Mouse (Mus musculus): ENCODE results near the gene Slc22a3.

Gene Slc22a3

DNA sequence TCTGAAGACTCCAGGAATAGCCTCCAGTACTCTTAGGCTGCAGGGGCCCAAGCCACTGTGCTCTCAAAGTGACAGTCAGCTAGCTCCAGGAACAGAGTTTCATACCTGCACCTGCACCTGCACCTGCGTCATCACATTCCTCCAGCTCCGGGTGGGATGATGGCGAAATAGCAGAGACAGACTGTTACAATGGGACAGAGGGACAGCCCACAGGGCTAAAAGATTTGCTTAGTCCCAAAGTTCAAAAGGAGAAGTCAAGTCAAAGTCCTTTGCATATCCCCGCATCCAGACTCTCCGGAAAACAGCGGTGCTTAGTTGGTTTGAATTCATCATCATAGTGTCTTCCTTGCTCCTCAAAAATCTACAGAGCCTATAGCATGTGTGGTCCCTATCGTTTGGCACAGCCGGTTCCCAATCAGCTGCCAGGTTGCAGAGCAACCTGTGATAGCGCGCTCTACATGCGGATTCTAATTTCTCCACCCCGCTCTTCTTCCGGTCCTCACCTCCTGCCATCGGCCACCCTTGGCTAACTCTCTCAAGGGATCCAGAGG, at the start of gene Slc22a3:
Gene Slc22a3, minus strand, starts transcription at position 51 of the 551 bp plus-strand sequence.
- DNase-seq (ENCODE audit: extremely low spot score), result no peak

DNA sequence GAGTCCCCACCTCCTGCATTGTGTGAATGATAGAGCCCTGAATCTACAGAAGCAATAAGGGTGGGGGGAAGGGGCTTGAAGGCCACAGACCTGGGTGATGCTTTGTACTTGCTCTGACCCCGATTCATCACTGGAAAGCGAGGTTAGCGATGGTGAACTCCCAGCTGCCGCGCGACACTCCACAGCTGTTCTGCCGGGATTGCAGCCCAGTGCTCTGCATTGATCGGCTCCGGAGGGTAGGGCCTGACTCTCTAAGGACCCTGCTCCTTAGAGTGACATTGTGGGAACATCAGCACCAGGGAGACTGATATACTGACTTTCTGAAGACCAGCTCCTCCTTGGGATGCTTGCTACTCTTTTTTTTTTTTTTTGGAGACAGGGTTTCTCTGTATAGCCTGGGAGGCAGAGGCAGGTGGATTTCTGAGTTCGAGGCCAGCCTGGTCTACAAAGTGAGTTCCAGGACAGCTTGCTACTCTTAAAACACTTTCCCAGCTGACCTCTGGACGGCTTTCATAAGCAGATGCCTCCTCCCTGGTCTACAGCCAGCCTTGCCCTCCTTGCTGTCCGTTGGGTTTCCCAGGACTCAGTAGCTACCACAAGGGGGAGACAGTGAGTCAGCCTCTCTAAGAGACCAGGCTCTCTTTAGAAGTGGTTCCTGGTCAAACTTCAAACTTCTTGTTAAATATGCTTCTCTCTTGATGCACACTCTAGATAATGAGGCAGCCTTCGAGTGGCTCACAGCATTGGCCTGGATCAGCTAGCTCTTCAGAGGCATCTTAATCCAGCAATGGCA, 27.0 kb upstream of the Slc22a3 start:
- peak; percentile 67 for DNase-seq (ENCODE audit: extremely low spot score)

DNA sequence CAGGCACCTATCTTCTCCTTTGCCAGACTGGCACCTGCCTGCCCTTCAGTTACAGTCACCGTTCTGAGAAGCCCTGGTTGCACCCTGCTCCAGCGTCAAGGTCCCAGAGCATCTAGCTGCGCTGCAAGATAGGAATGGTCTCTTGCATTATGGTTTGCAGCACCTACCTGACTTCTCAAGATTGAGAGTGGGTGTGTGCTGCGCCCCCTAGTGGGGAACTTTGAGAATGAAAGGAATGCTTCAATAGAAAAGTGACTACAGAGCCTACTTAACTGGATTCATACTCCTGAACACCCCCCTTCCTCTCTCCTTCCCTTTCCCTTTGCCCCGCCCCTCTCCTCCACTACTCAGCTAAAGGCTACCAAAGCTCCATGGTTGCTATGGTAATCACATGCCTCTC, 24.6 kb upstream of the Slc22a3 start:
- DNase-seq (ENCODE audit: extremely low spot score), result peak; percentile 63

DNA sequence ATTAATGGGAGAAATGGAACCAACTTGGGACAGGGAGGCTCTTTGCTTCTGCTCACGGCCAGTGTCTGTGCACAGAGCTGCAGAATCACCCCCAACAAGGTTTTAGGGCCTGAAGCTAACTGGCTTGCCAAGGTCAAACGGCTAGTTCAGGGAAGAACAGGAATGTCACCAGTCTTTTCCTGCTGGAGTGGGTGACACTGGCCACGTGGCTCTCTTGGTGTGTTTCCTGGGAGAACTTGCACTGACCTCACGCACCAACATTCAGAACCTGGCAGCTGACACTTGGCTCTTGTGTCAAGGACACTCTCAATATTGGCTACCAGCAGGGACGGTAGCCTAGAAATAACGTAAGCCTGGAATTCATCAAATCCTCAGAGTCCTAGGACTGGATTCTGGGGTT, 22.6 kb upstream of the Slc22a3 start:
- no peak for DNase-seq (ENCODE audit: extremely low spot score)

DNA sequence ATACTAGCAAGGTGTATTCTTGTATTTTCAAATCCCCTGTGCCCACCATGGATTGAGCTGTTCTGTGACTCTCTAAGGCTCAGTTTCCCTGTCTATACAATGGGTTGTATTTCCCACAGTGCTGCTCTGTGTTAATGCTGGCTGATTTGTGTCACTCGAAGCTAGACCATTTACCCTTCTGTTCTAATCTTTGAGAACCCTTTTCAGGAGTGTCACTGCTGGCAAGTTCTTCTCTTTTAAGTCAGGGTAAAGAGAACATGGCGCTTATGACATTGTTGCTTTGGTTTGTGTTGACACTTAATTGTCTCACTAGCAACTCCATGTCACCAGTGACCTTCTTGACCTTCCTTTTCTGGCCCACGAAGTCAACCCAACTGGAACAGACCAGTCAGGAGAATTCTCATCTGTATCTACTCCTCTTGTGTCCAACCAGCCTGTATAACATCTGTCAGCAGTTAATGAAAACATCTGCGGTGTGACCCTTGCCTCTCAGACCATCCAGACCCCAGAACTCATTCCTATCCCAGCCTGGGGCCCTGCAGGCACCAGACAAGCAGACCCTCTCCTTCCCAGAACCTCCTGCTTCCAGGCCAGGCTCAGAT, 22.0 kb upstream of the Slc22a3 start:
- DNase-seq (ENCODE audit: extremely low spot score), result peak; percentile 41

DNA sequence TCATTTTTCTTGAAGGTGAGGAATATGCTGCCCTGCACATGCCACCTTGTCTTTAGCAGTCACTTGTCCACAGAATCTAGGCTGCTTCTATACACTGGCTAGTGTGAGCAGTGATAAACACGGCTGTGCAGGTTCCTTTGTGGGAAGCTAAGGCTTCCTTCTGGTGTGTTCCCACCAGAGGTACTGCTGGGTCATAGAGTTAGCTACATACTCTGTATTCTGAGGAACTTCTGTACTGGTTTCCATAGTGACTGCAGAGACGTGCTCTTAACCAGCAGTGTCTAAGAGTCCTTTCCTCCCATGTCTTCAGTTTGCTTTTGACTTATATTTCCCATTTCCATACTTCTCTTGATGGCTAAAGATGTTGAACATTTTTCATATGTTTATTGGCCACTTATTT, 11.6 kb upstream of the Slc22a3 start:
- no peak for DNase-seq (ENCODE audit: extremely low spot score)

DNA sequence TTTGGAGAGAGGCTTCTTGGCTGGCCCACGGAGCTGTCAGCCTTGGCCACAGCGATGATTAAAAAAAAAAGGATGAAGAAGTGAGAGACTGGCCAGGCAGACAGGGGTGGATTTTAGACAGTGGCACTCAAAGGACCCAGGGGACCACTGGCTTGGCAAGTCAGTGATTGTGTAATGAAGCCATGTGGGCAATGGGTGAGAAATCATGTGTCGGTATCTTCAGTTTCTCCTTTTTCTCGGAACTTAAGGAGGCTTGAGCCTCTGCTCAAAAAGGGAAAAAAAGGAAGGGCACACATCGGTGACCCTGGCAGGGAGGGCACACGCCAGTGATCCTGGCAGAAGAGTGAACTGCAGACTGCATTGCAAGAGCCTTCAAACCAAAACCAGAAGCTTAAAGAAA, 10.7 kb upstream of the Slc22a3 start:
- DNase-seq (ENCODE audit: extremely low spot score), result no peak

DNA sequence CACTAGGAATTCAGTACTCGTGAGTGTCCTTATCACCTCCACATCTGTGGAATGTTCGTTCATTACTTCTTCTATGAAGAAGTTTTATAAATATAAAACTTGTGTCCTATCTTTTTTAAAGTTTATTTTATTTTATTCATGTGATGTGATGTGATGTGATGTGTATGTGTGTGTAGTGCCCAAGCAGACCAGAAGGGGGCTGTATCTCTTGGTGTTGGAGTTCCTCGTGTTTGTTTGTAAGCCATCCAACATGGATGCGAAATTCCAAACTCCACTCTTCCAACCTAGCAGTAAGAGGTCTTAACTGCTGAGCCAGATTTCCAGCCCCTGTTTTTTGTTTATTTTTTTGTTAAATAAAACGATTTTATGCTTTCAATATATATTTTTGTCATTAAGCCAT, 6.5 kb upstream of the Slc22a3 start:
- DNase-seq (ENCODE audit: extremely low spot score), result no peak

DNA sequence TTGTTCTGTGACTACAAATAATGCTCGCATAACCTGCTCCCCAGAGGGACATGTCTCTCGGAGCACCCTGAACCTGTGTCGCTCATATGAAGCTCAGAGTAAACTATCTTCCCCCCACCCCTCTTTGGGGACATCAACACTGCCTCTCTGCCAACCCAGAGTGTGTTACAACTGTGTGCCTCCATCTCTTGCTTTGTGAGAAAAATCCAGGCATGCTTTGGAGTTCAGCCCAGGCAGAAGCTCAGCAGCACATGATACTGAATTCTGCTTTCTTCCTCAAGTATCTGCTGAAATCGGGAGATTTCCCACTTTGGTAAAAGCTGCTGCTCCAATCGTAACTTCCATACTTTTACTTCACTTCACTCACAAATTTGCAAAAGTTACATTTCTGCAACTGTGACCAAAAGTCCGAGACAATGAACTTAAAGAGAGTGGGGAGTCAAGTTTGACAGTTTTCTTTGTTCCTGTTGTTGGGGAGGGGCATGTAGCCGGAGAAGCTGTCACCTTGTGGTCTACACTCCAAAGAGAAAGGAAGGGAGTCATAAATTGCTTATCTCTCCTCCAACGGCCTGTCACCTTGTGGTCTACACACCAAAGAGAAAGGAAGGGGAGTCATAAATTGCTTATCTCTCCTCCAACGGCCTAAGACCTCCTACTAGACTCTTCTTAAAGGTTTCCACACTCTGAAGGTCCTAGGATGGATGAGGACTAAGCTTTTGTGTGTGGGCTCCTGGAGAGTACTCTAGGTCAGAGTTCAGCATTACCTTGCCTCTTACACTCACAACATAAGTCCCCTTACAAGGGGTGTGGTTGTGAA, 5.8 kb upstream of the Slc22a3 start:
- no peak for DNase-seq (ENCODE audit: extremely low spot score)

DNA sequence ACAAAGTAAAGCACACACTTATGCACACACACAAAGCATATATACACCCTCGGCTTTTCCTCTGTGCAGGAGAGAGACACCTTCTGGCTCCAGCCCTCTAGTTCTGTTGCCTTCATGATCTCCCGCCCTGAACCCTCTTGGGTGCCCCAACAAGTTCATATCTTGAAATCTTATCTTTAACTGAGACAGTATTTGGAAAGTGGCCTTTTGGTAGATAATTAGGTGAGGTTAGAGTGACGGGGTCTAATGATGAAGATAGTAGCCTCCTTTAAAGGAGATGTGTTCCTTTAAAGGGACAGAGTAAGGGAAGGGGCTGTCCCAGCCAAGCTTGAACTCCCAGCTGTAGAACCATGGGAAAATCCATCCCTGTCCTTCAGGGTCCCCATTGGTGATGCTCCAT, 3.7 kb upstream of the Slc22a3 start:
- no peak for DNase-seq (ENCODE audit: extremely low spot score)

DNA sequence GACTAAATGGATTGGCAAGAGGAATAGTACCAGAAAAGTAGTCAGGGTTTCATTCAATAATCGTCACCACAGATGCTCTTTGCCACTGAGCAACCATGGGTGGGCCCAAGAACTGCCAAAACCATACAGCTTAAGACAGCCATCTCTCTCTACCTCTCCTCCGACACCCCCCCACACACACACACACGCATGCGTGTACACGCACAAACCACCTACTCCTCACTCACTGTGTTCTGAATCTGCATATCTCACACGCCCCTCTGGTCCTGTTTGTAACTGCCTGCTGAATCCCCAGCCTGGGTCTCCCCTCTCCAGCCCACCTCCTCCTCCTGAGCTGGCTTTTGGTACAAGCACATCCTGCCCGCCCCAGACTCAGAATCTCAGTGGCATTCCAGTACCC, 872 bp upstream of the Slc22a3 start:
- DNase-seq (ENCODE audit: extremely low spot score), result no peak

DNA sequence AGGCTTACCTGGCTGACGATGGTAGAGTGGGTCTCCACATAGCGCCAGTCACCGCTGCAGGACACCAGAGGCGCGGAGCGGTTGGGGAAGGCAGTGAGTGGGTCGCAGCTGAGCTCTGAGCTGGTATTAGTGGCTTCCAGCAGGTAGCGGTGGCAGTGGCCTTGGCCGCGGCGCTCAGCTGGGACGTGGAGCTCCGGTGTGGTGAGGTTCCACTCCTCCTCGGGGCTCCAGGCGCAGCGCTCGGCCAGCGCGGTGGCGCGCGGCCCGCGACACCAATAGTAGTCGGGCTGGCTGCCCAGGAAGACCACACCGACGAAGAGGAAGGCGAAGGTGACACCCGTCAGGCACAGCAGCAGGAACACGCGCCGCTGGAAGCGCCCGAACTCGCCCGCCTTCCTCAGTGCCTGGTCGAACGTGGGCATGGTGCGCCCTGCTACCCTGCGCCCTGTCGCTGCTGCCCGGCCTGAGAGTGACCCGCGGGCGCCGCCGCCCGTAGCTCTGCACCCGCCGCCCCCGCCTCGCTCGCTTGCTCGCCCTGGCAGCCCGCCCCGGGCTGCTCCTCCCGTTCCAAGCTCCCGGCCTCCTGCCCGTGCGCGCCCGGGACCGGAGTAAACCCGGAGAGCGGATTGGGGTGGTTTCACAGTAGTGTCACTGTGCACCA, 471 bp downstream of the Slc22a3 start:
- peak; percentile 20 for DNase-seq (ENCODE audit: extremely low spot score)

DNA sequence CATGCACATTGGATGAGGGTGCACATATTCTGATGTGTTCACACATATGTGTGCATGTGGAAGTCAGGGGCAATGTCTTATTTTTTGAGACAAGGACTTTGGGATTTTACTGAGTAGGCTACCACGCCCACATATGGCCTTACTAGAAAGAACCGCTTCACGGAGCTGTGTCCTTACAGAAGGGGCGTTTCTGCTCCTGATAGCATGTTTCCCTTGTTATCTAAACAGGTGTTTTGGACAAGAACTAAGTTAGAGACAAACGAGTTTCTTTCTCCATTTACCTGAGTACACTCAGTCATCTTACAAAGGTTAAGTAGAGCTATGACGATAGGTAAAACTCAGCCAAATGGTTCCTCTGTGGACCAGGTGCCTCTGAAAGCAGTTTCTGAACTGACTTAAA, 1.8 kb downstream of the Slc22a3 start:
- DNase-seq (ENCODE audit: extremely low spot score), result no peak

DNA sequence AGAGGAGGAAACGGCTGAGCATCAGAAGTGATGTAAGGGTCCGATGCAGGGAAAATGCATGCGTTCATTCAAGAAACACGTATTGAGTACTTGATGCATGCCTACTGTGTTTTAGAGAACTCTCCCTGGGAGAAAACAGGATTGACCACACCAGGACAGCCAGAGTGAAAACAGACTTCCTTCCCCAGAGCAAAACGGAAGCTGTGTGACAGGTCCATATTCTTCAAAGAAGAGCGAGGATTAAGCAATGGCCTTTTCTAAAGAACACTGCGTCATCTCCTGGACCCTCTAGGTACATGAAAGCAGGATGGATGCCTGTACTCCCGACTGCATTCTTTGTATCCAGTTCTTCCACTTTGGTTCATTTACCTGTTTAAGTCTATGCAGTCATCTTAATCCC, 8.1 kb downstream of the Slc22a3 start:
- no peak for DNase-seq (ENCODE audit: extremely low spot score)

DNA sequence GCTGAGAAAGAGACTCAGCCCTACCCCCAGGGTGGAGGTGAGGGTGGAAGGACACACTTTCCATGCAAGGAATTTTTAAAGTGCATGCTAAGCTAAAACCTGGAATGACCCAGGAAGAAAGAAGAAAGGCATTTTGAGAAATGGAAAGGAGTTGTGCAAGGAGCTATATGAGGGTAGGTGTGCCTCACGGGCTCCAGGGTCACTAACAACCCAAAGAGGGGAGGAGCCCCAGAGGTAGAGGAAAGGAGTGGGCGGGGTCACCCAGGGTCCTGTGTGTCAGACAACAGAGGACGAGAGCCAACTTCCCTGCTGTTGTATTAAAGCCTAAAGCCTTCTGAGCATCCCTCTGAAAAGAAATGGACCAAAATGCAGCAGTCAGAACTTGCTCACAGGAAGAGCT, 11.9 kb downstream of the Slc22a3 start:
- no peak for DNase-seq (ENCODE audit: extremely low spot score)

DNA sequence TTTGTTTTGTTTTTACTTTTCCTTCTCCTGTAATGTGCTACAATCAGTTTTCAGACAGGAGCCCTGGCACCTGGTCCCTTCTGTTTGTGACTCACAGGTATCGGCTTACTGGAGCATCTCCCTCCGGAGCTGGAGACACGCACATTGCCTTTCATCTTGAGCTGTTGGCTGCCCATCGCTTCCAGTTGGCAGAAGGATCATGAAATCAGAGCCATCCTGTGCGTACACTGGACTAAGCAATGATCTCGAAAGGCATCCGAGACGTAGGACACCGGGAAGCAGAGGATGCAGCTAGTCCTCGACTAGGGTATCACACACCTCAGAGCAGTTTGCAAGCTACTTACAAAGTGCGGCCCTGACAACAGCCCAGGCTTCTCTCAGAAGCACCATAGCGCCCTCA, 15.9 kb downstream of the Slc22a3 start:
- DNase-seq (ENCODE audit: extremely low spot score), result no peak

DNA sequence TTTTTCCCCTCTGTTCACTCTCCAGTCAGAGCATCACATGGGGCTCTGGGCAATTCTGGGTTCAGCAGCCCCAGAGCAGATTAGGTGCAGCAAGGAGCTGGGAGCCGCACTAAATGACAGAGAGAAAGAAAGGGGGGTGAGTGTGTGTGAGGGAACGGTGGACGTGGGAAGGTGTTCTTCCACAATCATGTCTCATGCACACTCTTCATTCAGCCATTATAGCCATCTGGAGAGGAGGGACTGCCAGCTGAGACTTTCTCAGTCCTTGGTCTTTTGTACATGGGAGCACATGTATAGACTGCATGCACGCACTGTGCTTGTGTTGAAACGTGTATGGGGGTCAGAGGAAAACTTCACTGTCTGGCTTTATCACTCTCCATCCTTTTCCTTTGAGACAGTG, 17.6 kb downstream of the Slc22a3 start:
- no peak for DNase-seq (ENCODE audit: extremely low spot score)

DNA sequence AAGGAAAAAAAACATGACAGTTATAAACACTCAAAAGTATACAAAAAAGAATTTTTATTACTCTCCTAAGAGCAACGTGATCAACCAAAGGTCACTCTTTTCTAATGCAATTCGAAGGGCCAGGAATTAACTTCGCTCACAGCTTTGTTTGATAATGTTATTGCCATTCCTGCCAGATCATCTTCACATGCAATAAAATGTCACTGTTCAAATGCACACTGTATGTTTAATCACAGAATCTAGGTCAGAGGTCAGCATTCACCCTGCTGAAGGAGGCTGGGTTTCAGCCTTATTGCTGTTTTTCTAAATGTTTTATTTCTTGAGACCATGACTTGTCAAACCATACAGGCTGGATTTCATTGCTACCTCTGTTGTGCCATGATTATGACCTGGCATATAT, 21.8 kb downstream of the Slc22a3 start:
- no peak for DNase-seq (ENCODE audit: extremely low spot score)

DNA sequence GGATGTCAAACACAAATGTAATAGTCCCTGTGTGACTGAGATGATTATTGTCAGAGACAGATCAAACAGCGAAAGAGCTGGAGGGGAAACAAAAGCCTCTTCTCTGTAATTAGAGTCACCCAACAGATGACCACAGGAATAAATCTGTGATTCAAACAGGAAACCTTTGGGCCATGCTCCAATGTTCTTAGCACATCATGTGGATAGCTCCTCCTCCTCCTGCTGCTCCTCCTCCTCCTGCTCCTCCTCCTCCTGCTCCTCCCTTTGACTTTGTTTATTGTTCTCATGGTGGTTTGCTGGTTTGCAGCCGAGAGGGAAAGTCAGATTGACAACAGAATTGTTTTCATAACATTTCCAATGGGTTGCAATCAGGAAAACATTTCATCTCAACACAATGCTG, 28.1 kb downstream of the Slc22a3 start:
- no peak for DNase-seq (ENCODE audit: extremely low spot score)

DNA sequence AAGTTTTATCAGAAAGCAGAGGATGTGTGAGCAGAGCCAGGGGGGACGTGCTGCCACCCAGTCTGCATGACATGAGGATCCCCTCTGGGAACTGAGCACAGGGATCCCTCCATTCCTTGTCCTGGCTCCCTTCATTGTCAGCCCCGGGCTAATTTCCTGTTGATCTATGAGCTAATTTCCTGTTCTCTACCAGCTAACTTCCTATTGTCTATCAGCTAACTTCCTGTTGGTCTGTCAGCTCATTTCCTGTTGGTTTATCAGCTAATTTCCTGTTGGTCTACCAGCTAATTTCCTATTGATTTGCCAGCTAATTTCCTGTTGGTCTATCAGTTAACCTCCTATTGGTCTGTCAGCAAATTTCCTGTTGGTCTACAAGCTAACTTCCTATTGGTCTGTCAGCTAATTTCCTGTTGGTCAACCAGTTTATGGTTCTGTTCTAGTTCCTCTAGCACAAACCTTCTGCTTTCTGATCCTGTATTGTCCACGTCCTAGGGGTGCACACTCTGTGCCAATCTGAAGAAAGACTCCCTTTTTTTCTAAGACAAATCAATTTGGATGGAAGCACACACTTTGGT, 32.9 kb downstream of the Slc22a3 start:
- no peak for DNase-seq (ENCODE audit: extremely low spot score)

DNA sequence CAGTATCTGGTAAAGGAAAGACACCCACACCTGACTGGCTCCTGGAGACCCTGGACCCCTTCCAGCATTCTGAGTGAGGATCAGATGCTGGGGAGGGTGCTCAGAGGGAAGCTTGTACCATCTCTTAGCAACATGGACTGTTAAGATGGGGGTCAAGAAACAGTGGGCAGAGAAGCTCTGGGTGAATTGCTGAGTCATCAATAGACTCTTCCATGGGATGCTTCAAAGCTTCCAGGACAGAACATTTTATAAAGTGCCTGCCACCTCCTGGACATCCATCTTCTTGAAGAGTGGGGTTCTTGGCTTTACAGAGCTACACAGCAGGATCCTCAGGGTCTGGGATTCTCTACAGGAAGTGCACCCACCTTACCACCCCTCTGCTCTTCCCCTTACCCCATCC, 35.0 kb downstream of the Slc22a3 start:
- no peak for DNase-seq (ENCODE audit: extremely low spot score)

DNA sequence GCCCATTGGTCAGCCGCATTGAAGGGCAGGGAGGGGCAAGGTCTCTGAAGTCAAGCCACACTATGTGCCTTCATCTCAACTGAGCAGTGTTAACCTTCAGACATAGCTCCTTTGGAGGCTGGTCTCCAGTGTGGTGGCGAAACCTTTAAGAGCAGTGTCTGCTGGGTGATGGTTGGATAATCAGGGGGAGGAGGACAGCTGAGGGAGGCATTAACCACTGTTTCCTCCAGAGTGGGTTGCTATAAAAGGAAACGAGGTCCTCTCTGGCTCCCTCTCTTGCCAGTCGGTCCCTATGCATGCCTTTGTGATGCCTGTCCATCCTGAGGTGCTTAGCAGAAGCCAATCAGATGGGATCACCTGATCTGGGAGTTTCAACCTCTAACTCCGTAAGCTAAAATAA, 38.8 kb downstream of the Slc22a3 start:
- no peak for DNase-seq (ENCODE audit: extremely low spot score)
